Mouse (Mus musculus) heart, postnatal 25 days (tissue): ENCODE data around the gene Vmn1r188. TPM values are rescaled to one million over a fixed set of nuclear protein-coding genes. Genes with fewer than 3 reads are reported as not detected.
A peak's percentile ranks its signal among the peaks of the same experiment; 100 is the strongest.
"Not testable (repeated sequence)": the region's sequence is repeated elsewhere in the genome, so short reads cannot be mapped to it uniquely, and the experiment has no call there.

Experiments
- DNase-seq: peaks from one replicate; pipeline ENCODE4 v3.0.0; 2022; ENCODE audit warnings: low spot score
- intact Hi-C: fragments of 180-260 bp; cut with DNase I; formaldehyde crosslinking; loops from one replicate; pipeline ENCODE4 v1.15.1; 2025
- total RNA-seq, 2 experiments: library from RNA; stranded (reverse); gene quantifications; 2 replicates each; pipeline ENCODE4 v1.2.3; 2021

Gene Vmn1r188
- total RNA-seq, result not detected

DNA sequence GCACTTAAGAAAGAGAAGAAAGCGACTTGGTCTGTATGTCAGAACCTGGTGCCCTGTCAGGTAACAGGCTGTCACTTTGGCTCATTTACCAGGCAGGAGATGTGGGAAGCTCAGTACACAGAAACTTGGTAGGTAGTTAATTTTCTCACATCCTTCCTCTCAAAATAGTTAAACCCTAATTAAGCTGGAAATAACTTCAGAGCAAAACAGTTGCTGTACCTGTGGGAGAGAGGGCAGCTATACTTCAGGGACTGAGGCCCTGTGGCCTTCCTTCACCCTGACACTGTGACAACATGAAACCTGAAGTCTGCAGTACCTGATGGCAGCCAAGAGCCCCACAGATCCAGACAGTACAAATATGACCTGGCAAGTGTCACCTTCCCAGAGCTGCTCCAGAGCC is at the start of gene Vmn1r188:
TSS of gene Vmn1r188 (plus strand) at position 301 of the 400 bp plus-strand sequence.
- DNase-seq, intact Hi-C loops: not testable (repeated sequence)

DNA sequence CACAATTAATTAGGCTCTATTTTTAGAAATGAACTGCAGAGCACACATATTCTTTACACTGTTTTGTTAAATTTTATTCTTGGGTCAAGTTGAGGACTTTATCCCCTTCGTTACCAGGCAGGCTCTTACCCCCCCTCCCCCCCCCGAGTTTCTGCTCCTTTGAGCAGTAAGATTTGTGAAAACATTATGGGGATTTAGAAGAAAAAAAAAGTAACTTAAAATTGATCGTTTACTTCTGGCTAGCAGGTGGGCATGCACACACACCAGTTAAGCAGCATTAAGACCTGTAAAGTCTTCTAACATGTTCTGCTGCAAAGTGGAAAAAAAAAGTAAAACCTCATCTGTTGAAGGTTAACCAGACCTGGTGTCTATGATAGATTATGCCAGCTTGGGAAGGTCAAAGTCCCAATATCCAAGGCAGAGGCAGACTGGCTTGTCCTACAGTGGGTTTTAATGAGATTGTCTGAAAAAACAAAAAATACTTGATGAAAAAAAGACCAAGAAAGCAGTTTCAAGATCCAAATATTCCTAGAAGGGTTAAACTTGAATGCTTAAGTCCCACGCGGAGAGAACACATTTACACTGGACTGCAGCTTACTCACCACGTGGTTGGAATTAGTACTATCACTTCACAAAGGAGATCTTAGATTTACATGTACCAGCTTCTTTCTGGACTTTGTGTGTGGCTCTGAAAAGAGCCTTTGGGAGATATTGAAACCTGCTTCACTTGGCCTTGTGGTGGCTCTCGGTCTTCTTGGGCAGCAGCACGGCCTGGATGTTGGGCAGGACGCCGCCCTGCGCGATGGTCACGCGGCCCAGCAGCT is 49.6 kb upstream of the Vmn1r188 start:
- intact Hi-C loops, result loop anchor here (5.0 kb wide), 2 partner anchors 1588 to 1648 kb away; partner anchors contain the start of genes Hist1h1e, Hist1h2ac, Hist1h2bc and Hist1h2be
- DNase-seq, result no peak

DNA sequence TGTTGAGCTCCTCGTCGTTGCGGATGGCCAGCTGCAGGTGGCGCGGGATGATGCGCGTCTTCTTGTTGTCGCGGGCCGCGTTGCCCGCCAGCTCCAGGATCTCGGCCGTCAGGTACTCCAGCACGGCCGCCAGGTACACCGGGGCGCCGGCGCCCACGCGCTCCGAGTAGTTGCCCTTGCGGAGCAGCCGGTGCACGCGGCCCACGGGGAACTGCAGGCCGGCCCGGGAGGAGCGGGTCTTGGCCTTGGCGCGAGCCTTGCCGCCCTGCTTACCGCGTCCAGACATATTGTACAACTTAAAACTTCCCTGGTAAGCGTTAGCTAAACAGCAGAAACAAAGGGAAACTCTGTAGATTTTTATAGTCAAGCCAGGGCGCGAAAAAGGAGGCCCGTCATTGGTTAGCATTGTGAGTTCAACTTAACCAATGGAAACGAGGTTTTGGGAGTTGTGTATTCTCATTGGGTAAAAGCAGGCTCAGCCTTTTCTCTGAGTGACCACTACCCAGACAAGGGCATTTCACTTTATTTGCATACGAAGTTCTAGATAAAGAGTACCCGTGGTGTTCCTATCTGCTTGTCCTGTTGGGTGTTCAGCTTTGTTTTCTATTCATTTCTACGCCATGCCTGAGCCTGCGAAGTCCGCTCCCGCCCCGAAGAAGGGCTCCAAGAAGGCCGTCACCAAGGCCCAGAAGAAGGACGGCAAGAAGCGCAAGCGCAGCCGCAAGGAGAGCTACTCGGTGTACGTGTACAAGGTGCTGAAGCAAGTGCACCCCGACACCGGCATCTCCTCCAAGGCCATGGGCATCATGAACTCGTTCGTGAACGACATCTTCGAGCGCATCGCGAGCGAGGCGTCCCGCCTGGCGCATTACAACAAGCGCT is 48.7 kb upstream of the Vmn1r188 start, which contains the start of the genes Hist1h2ah and Hist1h2bk:
TSS of gene Hist1h2ah (minus strand) at position 302 of the 882 bp plus-strand sequence.
TSS of gene Hist1h2bk (plus strand) at position 604 of the 882 bp plus-strand sequence.
- intact Hi-C loops, result loop anchor here (5.0 kb wide), 2 partner anchors 1587 to 1647 kb away; partner anchors contain the start of genes Hist1h1e, Hist1h2ac, Hist1h2bc and Hist1h2be
- DNase-seq, result peak; percentile 60

GRCm38 (mm10) chr13:22036149-22036956 is 47.9 kb upstream of the Vmn1r188 start:
- no peak for DNase-seq
- intact Hi-C loops, result loop anchor here (5.0 kb wide), 2 partner anchors 1586 to 1646 kb away; partner anchors contain the start of genes Hist1h1e, Hist1h2ac, Hist1h2bc and Hist1h2be

DNA sequence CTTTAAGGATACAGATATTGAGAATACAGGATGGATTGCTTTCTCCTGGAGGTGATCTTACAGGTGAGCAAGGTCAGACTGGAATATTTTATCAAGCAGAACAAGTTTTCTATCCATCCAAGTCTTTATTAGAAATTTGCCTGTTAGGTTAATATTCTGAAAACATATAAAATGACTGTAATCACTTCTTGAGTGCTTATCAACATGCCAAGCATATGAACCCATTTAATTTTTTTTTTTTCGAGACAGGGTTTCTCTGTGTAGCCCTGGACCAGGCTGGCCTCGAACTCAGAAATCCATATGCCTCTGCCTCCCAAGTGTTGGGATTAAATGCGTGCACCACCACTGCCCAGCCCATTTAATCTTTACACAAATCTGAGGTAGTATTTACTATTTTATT is 47.3 kb upstream of the Vmn1r188 start:
- intact Hi-C loops, result loop anchor here (5.0 kb wide), 2 partner anchors 1585 to 1645 kb away; partner anchors contain the start of genes Hist1h1e, Hist1h2ac, Hist1h2bc and Hist1h2be
- no peak for DNase-seq

- intact Hi-C loops, result loop anchor here (5.0 kb wide), 2 partner anchors 1585 to 1645 kb away; partner anchors contain the start of genes Hist1h1e, Hist1h2ac, Hist1h2bc and Hist1h2be
- no peak for DNase-seq
Observed at GRCm38 (mm10) chr13:22037415-22037814, 46.8 kb upstream of the Vmn1r188 start.

DNA sequence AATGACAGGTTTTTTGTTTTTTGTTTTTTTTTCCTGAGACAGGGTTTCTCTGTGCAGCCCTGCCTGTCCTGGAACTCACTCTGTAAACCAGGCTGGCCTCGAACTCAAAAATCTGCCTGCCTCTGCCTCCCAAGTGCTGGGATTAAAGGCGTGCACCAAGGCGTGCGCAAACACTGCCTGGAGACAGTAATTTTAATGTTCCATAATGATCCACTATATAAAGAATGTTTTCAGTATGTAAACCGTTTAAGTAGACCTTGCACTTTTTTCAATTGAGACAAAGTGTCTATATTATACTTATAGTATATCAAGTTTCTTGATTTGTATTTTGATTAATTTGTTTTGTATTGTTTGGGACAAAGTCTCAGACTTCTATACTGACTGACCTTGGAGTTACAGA is 44.9 kb upstream of the Vmn1r188 start:
- no peak for DNase-seq
- intact Hi-C loops, result loop anchor here (5.0 kb wide), 2 partner anchors 1583 to 1643 kb away; partner anchors contain the start of genes Hist1h1e, Hist1h2ac, Hist1h2bc and Hist1h2be

GRCm38 (mm10) chr13:22039951-22040463 is 44.2 kb upstream of the Vmn1r188 start:
- intact Hi-C loops, result loop anchor here (5.0 to 10.0 kb wide), 7 partner anchors 215 to 1707 kb away; partner anchors contain the start of genes Hist1h1e, Hist1h1t, Hist1h2ac and Hist1h2bb
- no peak for DNase-seq

GRCm38 (mm10) chr13:22040464-22041141 is 43.6 kb upstream of the Vmn1r188 start:
- no peak for DNase-seq
- intact Hi-C loops, result loop anchor here (5.0 to 10.0 kb wide), 5 partner anchors 216 to 1707 kb away; partner anchors contain the start of genes Hist1h1t, Hist1h2bb, Hist1h3c and Hist1h4c

- peak; percentile 89 for DNase-seq
- intact Hi-C loops, result loop anchor here (5.0 to 10.0 kb wide), 5 partner anchors 216 to 1706 kb away; partner anchors contain the start of genes Hist1h1t, Hist1h2bb, Hist1h3c and Hist1h4c
Observed at GRCm38 (mm10) chr13:22041142-22041536, 43.1 kb upstream of the Vmn1r188 start, which contains the start of gene Hist1h4i. Hist1h4i (minus strand) TSS chr13:22041362.

DNA sequence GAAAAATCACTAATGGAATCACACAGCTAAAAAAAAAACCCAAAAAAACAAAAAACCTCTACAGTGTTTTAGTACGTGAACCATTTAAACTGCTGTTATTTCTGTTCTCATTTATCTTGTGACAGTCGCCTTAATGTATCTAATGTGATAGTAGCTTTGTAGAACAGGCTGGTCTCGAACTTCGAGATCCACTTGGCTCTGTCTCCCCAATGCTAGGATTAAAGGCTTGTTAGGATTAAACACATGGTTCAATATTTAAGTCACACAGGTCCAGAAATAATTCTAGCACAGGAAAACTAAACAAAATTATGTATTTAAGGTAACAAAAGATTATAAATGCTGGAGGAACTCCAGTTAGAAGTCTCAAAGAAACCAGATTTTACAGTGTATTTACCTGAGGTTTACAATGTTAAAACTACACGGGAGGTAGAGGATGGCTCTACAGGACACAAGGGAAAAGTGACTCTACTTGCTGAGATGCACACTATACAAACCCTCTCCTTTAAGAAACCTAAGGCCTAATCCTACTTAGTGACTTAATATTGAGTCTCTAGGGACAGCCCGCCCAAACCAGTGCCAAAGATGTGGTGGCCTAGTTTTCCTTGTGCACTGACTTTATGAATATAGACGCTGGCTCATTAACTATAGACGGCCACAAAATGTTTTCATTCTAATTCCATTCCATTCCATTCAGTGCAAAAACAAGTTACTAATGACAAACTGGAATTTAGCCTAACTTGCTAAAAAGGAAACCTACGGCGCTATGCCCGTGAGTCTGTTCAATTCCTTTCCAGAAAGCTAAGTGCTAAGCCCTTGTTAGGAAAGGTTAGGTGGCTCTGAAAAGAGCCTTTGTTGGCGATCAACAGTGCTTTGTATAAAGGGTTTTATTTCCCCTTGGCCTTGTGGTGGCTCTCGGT is 42.3 kb upstream of the Vmn1r188 start:
- no peak for DNase-seq
- intact Hi-C loops, result loop anchor here (5.0 to 10.0 kb wide), 5 partner anchors 217 to 1705 kb away; partner anchors contain the start of genes Hist1h1t, Hist1h2bb, Hist1h3c and Hist1h4c

- intact Hi-C loops, result loop anchor here (5.0 to 10.0 kb wide), 5 partner anchors 218 to 1704 kb away; partner anchors contain the start of genes Hist1h1t, Hist1h2bb, Hist1h3c and Hist1h4c
- peak; percentile 83 for DNase-seq
Observed at GRCm38 (mm10) chr13:22042568-22043502, 41.4 kb upstream of the Vmn1r188 start, which contains the start of the genes Hist1h2ag and Hist1h2bj. Hist1h2ag (minus strand) TSS chr13:22042944. Hist1h2bj (plus strand) TSS chr13:22043214.

DNA sequence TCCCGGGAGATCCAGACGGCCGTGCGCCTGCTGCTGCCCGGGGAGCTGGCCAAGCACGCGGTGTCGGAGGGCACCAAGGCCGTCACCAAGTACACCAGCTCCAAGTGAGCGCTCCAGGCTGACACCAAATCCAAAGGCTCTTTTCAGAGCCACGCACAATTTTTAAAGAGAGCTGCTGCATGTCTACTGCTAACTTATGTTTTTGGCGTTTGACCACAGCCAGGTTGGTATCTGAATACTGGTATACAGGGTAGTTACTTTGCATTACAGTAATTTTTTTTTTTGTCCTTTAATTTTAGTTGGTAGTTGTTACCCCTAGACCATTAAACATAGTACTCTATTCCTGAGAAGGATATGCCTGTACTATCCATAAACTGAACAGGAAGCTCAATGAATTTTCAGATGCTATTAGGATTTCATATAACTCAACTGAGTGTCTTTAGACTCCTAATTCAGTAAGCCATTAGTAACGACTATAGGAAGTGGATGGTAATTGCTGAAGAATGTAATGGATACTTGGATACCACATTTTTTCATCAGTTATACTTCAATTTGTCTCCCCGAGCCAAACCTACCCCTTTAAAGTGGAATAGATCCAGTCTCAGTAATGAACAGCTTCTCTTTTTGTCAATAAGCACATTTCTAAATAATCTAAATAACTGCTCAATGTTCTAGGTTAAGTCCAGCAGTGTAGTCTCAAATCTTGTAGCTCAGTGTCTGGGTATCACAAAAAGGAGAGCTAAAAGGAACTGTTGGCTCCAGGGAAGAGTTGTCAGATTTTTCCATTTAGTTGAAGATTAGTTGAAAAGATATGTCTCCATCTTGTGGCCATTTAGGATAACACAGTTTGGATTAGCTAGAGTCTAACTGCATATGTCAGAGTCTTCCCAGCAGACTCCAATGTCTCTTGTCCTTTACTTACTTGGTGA is 40.5 kb upstream of the Vmn1r188 start:
- intact Hi-C loops, result loop anchor here (5.0 to 10.0 kb wide), 5 partner anchors 219 to 1704 kb away; partner anchors contain the start of genes Hist1h1t, Hist1h2bb, Hist1h3c and Hist1h4c
- no peak for DNase-seq
